Mouse (Mus musculus): ENCODE data around the gene Troap.

DNA sequence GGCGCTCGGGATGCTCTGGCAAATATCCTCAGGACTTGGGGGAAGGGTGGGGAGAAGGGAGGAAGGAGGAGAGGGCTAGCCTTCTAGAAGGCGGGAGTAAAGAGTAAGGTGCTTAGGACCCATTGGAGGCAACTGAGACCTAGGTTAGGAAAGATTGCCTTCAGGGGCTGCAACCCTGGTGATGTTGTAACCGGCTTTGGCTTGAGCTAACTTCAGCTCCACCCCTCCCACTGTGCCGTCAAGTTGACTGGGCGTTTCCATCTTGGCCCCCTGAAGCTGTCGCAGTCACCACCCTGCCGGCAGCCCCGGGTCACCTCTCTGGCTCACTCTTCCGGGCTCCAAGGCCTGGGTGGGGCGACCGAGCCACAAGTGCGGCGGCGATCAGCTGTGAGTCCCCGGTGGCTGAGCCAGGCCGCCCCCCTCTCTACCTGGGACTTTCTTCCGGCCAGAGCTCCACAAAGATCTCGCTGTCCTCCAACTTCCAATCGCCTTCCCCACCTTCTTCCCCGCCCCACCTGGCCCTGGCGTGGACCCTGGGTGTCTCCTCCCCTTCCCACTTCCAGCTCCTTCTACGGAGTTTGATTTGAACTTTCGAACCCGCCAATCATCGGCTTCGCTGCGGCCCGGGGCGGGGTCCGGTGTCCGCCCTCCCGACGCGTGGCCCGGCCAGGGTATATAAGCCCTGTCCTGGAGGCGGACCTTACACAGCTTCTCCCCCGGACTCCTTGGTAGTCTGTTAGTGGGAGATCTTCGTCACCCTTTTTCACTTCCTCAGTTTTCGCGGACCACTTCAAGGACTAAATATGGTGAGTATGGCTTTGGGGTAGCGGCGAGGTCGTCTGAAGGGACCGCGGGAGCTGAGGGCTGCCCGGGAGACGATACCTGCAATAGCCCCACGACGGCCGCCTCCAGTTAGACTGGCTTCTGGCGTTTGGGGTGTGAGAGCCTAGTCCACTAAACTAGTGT lies 44.5 kb upstream of the Troap start, which contains the start of gene Tuba1c:
- peak; percentile 24 for TF ChIP-seq USF1 (IDR thresholded peaks at IDR 0.05; ENCODE audit: low read depth)
- TF ChIP-seq E2F4 (IDR thresholded peaks at IDR 0.05; ENCODE audit: insufficient read depth): peak; percentile 70
- peak; percentile 97 for TF ChIP-seq POLR2A (IDR thresholded peaks at IDR 0.05; ENCODE audit: insufficient read length, low read depth)
- peak; percentile 93 for TF ChIP-seq POLR2AphosphoS2 (IDR thresholded peaks at IDR 0.05; ENCODE audit: insufficient read length, low read depth)
- TF ChIP-seq TCF3 (IDR thresholded peaks at IDR 0.05; ENCODE audit: insufficient read length, low read depth): no peak
